Mouse (Mus musculus) midbrain, postnatal 0 days (tissue): ENCODE data around the gene Ipcef1. TPM values are rescaled to one million over a fixed set of nuclear protein-coding genes. Genes with fewer than 3 reads are reported as not detected.

Experiments used
- ATAC-seq: fragments of 200-750 bp; cut with Nextera tagmentation; 2 replicates; pipeline ENCODE4 v1.8.0; 2017; ENCODE audit warnings: moderate number of reproducible peaks, mild to moderate bottlenecking, moderate TSS enrichment, moderate library complexity; ENCODE audit not compliant: low FRiP score
- DNase-seq: peaks from one replicate; pipeline ENCODE4 v3.0.0-alpha.2; 2015; ENCODE audit warnings: low spot score
- H3K27ac ChIP-seq: fragments of 300-500 bp; sonication (generic); 2 replicates; pipeline ENCODE4 v1.5.1; 2014; ENCODE audit warnings: low read depth, mild to moderate bottlenecking, low read length, mixed read lengths
- H3K27me3 ChIP-seq: fragments of 300-500 bp; sonication (generic); 2 replicates; pipeline ENCODE4 v1.6.1; 2014; ENCODE audit warnings: low read length, control low read depth, mixed read lengths; ENCODE audit not compliant: insufficient read depth
- H3K36me3 ChIP-seq: fragments of 300-500 bp; sonication (generic); 2 replicates; pipeline ENCODE4 v1.6.1; 2014; ENCODE audit warnings: low read length, control low read depth, mixed read lengths; ENCODE audit not compliant: insufficient read depth
- H3K4me1 ChIP-seq: fragments of 300-500 bp; sonication (generic); 2 replicates; pipeline ENCODE4 v1.6.1; 2014; ENCODE audit warnings: mild to moderate bottlenecking, control low read depth, antibody characterized with exemption, low read length, mixed read lengths; ENCODE audit not compliant: insufficient read depth
- H3K4me2 ChIP-seq: fragments of 300-500 bp; sonication (generic); 2 replicates; pipeline ENCODE4 v1.6.1; 2014; ENCODE audit warnings: low read depth, mild to moderate bottlenecking, low read length, mixed read lengths; ENCODE audit not compliant: poor library complexity, severe bottlenecking
- H3K4me3 ChIP-seq: fragments of 300-500 bp; sonication (generic); 2 replicates; pipeline ENCODE4 v1.5.1; 2014; ENCODE audit warnings: low read depth, mild to moderate bottlenecking, low read length, moderate library complexity
- H3K9ac ChIP-seq: fragments of 300-500 bp; sonication (generic); replicated peaks from 2 replicates; pipeline ENCODE4 v1.6.1; 2014; ENCODE audit warnings: mild to moderate bottlenecking, low read length, moderate library complexity, mixed read lengths; ENCODE audit not compliant: poor library complexity, severe bottlenecking
- H3K9me3 ChIP-seq: fragments of 300-500 bp; sonication (generic); 2 replicates; pipeline ENCODE4 v1.6.1; 2016; ENCODE audit warnings: low read length, control low read depth
- CTCF ChIP-seq: IDR thresholded peaks from 2 replicates; pipeline ENCODE4 v1.5.1; 2016; ENCODE audit warnings: antibody characterized with exemption, mild to moderate bottlenecking
- WGBS: fragments of 180-500 bp; shearing (Covaris S2); extraction: QIAGEN DNeasy Blood & Tissue Kit; methylation state at CpG from one replicate; pipeline ENCODE4 v1.1.7; 2014; 5-methylcytosine and 5-hydroxymethylcytosine counted together
- polyA plus RNA-seq: library from polyadenylated mRNA; unstranded; fragments of >200 nt; fragmentation: Nextera tagmentation; extraction: Ambion mirVana; gene quantifications from 2 replicates; pipeline ENCODE4 v1.2.1, GENCODE M21; 2015
- total RNA-seq: library from RNA; depleted of rRNA; stranded (reverse); fragments of >200 nt; gene quantifications from 2 replicates; pipeline ENCODE4 v1.2.3, GENCODE M21; 2014

Ipcef1 gene
- total and polyA plus RNA-seq, 2 experiments from 2014 or later, result 1.8 to 6.1 TPM

DNA sequence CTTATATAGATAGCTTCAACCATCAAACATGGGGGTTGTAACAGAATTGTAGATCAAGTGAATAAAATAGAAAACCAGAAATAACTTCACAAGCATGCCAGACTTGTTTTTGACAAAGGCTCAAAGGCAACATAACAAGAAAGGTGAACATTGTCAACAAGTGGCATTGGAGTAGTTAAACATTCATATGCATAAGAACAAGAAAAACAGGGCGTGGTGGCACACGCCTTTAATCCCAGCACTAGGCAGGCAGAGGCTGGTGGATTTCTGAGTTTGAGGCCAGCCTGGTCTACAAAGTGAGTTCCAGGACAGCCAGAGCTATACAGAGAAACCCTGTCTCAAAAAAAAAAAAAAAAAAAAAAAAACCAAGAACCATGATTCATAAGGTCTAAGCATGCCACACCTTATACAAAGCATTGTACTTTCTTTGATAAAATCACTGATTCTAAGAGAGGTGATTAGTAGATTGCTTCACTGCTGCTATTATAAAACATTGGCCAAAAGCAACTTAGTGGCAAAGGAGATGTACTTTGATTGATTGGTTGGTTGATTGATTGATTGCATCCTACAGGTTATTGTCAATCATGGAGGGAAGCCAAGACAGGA lies 173.9 kb downstream of the Ipcef1 start:
- DNase-seq (no peak), ATAC-seq (no peak)
- 86% methylated on average over 2 of the region's 2 CpGs for WGBS
- no peaks in the 10 kb centered on the region for H3K9me3 ChIP-seq
- no peak for TF ChIP-seq CTCF
- H3K36me3 ChIP-seq, result no peaks in the 10 kb centered on the region
- no peak overlapping the region for H3K9ac ChIP-seq
- no peak overlapping the region for H3K27ac ChIP-seq
- no peaks in the 10 kb centered on the region for H3K27me3 ChIP-seq
- no peak overlapping the region for H3K4me2 ChIP-seq
- no peaks in the 10 kb centered on the region for H3K4me1 ChIP-seq
- H3K4me3 ChIP-seq, result no peak overlapping the region

DNA sequence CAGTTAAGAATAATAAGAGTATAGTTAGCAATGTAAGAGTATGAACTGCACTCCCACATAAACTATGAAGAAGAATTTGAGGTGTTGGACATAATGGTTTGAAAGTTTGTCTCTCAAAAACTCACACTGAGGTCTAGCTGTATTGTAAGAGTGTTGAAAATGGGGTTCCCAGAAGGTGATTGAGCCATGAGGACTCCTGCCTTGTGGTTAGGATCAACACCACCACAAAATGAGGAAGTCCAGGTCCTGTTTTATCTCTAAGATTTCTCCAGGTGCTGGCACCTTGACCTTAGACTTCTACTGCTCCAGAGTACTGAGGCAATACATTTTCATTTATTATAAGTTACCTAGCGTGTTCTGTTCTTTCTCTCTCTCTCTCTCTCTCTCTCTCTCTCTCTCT lies 178.4 kb downstream of the Ipcef1 start:
- ATAC-seq (no peak), DNase-seq (no peak)
- Histone ChIP-seq H3K27ac (no peak overlapping the region), H3K9me3 (peaks cover 1% of the 10 kb centered on the region; the same call in 1 of the 2 replicates), H3K27me3 (no peaks in the 10 kb centered on the region), H3K4me1 (no peaks in the 10 kb centered on the region), H3K36me3 (no peaks in the 10 kb centered on the region), H3K4me3 (no peak overlapping the region), H3K4me2 (no peak overlapping the region), H3K9ac (no peak overlapping the region)
- TF ChIP-seq CTCF, result no peak
- 65% methylated on average over 1 of the region's 1 CpGs for WGBS

DNA sequence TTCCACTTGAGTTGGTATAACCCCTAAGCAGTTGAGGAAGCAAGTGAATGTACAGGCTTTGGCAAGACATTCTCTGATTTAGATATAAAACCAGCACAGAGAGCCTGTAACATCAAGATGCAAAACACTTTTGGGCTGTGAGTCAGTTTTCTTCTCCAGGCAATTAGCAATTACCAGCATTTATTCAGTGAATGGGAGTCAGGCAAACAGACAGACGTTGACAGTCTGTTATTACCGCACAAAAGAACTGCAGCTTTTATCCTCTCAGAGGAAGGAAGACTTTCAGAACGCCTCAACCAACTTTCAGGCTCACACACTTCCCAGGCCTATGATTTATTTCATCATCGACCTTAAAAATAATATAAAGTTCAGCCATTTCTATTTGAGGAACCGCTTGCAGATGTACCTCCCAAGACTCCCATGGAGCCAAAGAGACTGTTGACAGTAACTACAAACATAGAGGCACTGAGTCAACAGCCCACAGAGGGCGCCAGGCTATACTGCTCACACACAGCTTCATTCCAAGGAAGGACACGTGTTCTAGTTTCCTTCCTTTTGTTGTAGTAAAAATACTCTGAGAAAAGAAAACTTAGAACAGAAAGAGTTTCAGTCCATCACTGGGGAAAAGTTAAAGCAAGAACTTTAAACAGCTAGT lies 180.7 kb downstream of the Ipcef1 start:
- TF ChIP-seq CTCF, result no peak
- no peak overlapping the region for H3K9ac ChIP-seq
- no peaks in the 10 kb centered on the region for H3K4me1 ChIP-seq

DNA sequence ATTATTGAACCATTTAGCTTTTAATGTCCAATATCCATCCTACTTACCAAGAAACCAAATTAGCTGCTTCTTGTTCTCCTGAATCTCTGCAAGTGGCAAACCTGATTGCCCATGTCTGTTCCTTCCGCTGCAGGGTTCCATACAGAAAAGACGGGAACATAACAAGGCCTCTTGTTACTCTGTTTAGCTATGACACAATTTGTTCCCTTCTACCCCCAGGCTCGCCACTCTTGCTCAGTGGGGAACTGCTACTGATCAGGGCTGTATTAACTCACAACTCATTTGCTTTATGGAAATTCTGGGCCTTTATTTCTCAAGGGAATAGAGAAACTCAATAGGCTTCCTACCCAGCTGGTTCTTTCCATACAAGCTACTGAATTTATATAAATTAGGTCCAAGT lies 196.5 kb downstream of the Ipcef1 start:
- no peak for TF ChIP-seq CTCF
- ATAC-seq (no peak), DNase-seq (peak; percentile 5)
- no peak overlapping the region for H3K27ac ChIP-seq
- H3K36me3 ChIP-seq, result no peaks in the 10 kb centered on the region
- H3K4me1 ChIP-seq, result no peaks in the 10 kb centered on the region
- no peak overlapping the region for H3K9ac ChIP-seq
- no peaks in the 10 kb centered on the region for H3K9me3 ChIP-seq
- no peaks in the 10 kb centered on the region for H3K27me3 ChIP-seq
- H3K4me3 ChIP-seq, result no peak overlapping the region
- H3K4me2 ChIP-seq, result no peak overlapping the region
- WGBS, result 61% methylated on average over 3 of the region's 3 CpGs

More for the DNA sequence above, 180.7 kb downstream of the Ipcef1 start:
- no peak overlapping the region for H3K27ac ChIP-seq
- no peaks in the 10 kb centered on the region for H3K27me3 ChIP-seq
- H3K4me3 ChIP-seq, result no peak overlapping the region
- ATAC-seq (no peak), DNase-seq (no peak)
- peaks cover 6% of the 10 kb centered on the region; the same call in 1 of the 2 replicates for H3K9me3 ChIP-seq
- H3K36me3 ChIP-seq, result no peaks in the 10 kb centered on the region
- H3K4me2 ChIP-seq, result no peak overlapping the region
- 85% methylated on average over 7 of the region's 7 CpGs for WGBS

DNA sequence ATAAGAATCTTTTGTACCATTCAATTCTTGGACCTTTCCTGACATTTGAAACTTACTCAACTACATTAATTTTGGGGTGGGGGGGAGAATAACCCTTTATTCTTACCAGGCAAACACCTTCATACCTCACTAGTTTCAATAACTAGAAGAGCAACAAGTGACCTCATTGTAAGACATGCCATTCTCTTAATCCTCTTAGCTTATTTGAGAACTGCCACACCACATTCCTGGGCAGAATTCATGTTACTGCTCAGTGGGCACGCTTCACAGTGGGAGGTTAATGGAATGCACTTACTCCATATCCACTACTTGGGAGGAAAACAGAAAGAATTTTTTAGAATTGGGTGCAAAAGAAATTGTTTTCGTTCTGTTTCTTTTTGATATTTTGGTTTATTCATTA lies 203.4 kb downstream of the Ipcef1 start:
- Histone ChIP-seq H3K9me3 (no peaks in the 10 kb centered on the region), H3K27ac (no peak overlapping the region), H3K36me3 (no peaks in the 10 kb centered on the region), H3K4me1 (no peaks in the 10 kb centered on the region), H3K27me3 (no peaks in the 10 kb centered on the region), H3K4me2 (no peak overlapping the region), H3K9ac (no peak overlapping the region), H3K4me3 (no peak overlapping the region)
- 41% methylated on average over 2 of the region's 2 CpGs for WGBS
- ATAC-seq (no peak), DNase-seq (no peak)
- TF ChIP-seq CTCF, result no peak

DNA sequence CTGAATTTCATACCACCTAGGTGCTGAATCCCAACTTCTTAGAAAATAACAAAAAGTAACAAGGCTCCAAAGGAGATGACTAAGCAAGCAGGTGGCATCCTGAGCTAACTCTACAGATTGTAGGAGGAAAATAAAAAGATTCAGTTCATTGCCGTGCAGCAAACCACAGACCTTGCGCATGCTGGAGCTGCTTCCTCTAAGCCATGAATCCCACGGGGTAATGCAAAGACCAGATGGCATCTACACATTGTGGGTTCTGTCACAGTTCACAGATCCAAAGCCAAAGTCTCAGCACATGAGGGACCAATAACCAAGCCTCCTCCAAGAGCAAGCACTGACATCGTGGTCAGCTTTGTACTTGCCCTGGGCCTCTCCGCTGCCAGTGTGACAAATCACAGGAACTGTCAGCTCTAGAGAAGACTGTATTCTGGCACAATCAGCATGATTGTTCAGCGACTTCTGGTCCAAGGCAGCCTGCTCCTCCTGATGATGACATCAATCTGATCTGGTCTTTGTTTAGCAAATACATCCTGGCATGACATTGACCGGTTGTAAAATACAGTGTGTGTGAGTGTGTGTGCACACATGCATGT lies 204.0 kb downstream of the Ipcef1 start:
- Histone ChIP-seq H3K4me3 (no peak overlapping the region), H3K27ac (no peak overlapping the region), H3K27me3 (no peaks in the 10 kb centered on the region), H3K36me3 (no peaks in the 10 kb centered on the region), H3K4me1 (no peaks in the 10 kb centered on the region), H3K4me2 (no peak overlapping the region), H3K9ac (no peak overlapping the region), H3K9me3 (no peaks in the 10 kb centered on the region)
- DNase-seq (peak; percentile 42), ATAC-seq (peak; percentile 49; the same call in 1 of the 2 replicates)
- 27% methylated on average over 7 of the region's 7 CpGs for WGBS
- no peak for TF ChIP-seq CTCF
